Mouse (Mus musculus) embryonic facial prominence, embryonic 11.5 days (tissue): ENCODE measurements around the gene Ift81. TPM values are rescaled to one million over a fixed set of nuclear protein-coding genes. Genes with fewer than 3 reads are reported as not detected.

ENCODE experiments used
- ATAC-seq: fragments of 200-750 bp; cut with Nextera tagmentation; replicated peaks from 2 replicates; pipeline ENCODE4 v1.8.0; 2017; ENCODE audit warnings: low read depth; ENCODE audit not compliant: insufficient number of reproducible peaks, low FRiP score, low TSS enrichment
- DNase-seq: peaks from one replicate; pipeline ENCODE4 v3.0.0-alpha.2; 2015; ENCODE audit warnings: low spot score
- H3K27ac ChIP-seq: fragments of 300-500 bp; sonication (generic); replicated peaks from 2 replicates; pipeline ENCODE4 v1.5.1; 2014; ENCODE audit warnings: mild to moderate bottlenecking, low read depth, low read length, control low read depth
- H3K27me3 ChIP-seq: fragments of 300-500 bp; sonication (generic); 2 replicates; pipeline ENCODE4 v1.6.1; 2014; ENCODE audit warnings: mild to moderate bottlenecking, low read length, moderate library complexity, mixed read lengths; ENCODE audit not compliant: control insufficient read depth, insufficient read depth
- H3K36me3 ChIP-seq: fragments of 300-500 bp; sonication (generic); replicated peaks from 2 replicates; pipeline ENCODE4 v1.6.1; 2014; ENCODE audit warnings: low read depth, mild to moderate bottlenecking, low read length, moderate library complexity, mixed read lengths; ENCODE audit not compliant: control insufficient read depth, insufficient read depth
- H3K4me1 ChIP-seq: fragments of 300-500 bp; sonication (generic); 2 replicates; pipeline ENCODE4 v1.6.1; 2014; ENCODE audit warnings: low read length, mixed read lengths; ENCODE audit not compliant: control insufficient read depth, insufficient read depth
- H3K4me2 ChIP-seq: fragments of 300-500 bp; sonication (generic); 2 replicates; pipeline ENCODE4 v1.6.1; 2014; ENCODE audit warnings: low read depth, mild to moderate bottlenecking, control low read depth, low read length, moderate library complexity
- H3K4me3 ChIP-seq: fragments of 300-500 bp; sonication (generic); 2 replicates; pipeline ENCODE4 v1.5.1; 2014; ENCODE audit warnings: low read depth, low read length, control low read depth
- H3K9ac ChIP-seq: fragments of 300-500 bp; sonication (generic); replicated peaks from 2 replicates; pipeline ENCODE4 v1.6.1; 2014; ENCODE audit warnings: mild to moderate bottlenecking, control low read depth, low read length
- H3K9me3 ChIP-seq: fragments of 300-500 bp; sonication (generic); replicated peaks from 2 replicates; pipeline ENCODE4 v1.6.1; 2016; ENCODE audit warnings: mild to moderate bottlenecking, low read length, inconsistent platforms, mixed read lengths; ENCODE audit not compliant: control insufficient read depth
- WGBS: fragments of 180-500 bp; shearing (Covaris S2); extraction: QIAGEN DNeasy Blood & Tissue Kit; methylation state at CpG from one replicate; pipeline ENCODE4 v1.1.7; 2014; 5-methylcytosine and 5-hydroxymethylcytosine counted together
- polyA plus RNA-seq: library from polyadenylated mRNA; unstranded; fragments of >200 nt; fragmentation: Nextera tagmentation; extraction: Ambion mirVana; gene quantifications from 2 replicates; pipeline ENCODE4 v1.2.1, GENCODE M21; 2014

The Ift81 gene
- polyA plus RNA-seq, 1 experiment from 2014 or later = 39.6 TPM

GRCm38 (mm10) chr5:122519043-122519660 lies 95.2 kb downstream of the Ift81 start:
- Histone ChIP-seq H3K27me3 (no peaks in the 10 kb centered on the region), H3K27ac (no peak overlapping the region), H3K9ac (no peak overlapping the region), H3K4me3 (no peak overlapping the region), H3K36me3 (no peaks in the 10 kb centered on the region), H3K9me3 (no peaks in the 10 kb centered on the region), H3K4me1 (no peaks in the 10 kb centered on the region), H3K4me2 (no peak overlapping the region)
- DNase-seq = no peak
- WGBS = 51% methylated on average over 7 of the region's 7 CpGs
- no peak for ATAC-seq

- Histone ChIP-seq H3K36me3 (no peaks in the 10 kb centered on the region), H3K27ac (no peak overlapping the region), H3K4me2 (no peak overlapping the region), H3K27me3 (no peaks in the 10 kb centered on the region; the same call in 1 of the 2 replicates), H3K4me1 (no peaks in the 10 kb centered on the region), H3K4me3 (no peak overlapping the region), H3K9me3 (no peaks in the 10 kb centered on the region), H3K9ac (no peak overlapping the region)
- ATAC-seq = no peak
- no peak for DNase-seq
- 28% methylated on average over 8 of the region's 8 CpGs for WGBS
These were observed 96.1 kb downstream of the Ift81 start for GRCm38 (mm10) chr5:122518247-122518646.

GRCm38 (mm10) chr5:122516901-122517300 lies 97.4 kb downstream of the Ift81 start:
- no peak for DNase-seq
- Histone ChIP-seq H3K9ac (no peak overlapping the region), H3K27me3 (no peaks in the 10 kb centered on the region; the same call in 1 of the 2 replicates), H3K9me3 (no peaks in the 10 kb centered on the region), H3K4me3 (no peak overlapping the region), H3K4me1 (no peaks in the 10 kb centered on the region), H3K27ac (no peak overlapping the region), H3K4me2 (no peak overlapping the region), H3K36me3 (no peaks in the 10 kb centered on the region)
- no peak for ATAC-seq
- 81% methylated on average over 5 of the region's 5 CpGs for WGBS

- no peak for ATAC-seq
- Histone ChIP-seq H3K27me3 (no peaks in the 10 kb centered on the region; the same call in 1 of the 2 replicates), H3K4me2 (no peak overlapping the region), H3K9ac (no peak overlapping the region), H3K9me3 (no peaks in the 10 kb centered on the region), H3K4me1 (no peaks in the 10 kb centered on the region), H3K27ac (no peak overlapping the region), H3K4me3 (no peak overlapping the region), H3K36me3 (no peaks in the 10 kb centered on the region)
- 75% methylated on average over 11 of the region's 11 CpGs for WGBS
- DNase-seq = no peak
These were observed 98.1 kb downstream of the Ift81 start for GRCm38 (mm10) chr5:122516029-122516730.

GRCm38 (mm10) chr5:122514127-122514521 lies 100.2 kb downstream of the Ift81 start:
- no peaks in the 10 kb centered on the region; the same call in 1 of the 2 replicates for H3K27me3 ChIP-seq
- no peaks in the 10 kb centered on the region for H3K4me1 ChIP-seq
- no peak overlapping the region for H3K27ac ChIP-seq
- WGBS = 26% methylated on average over 8 of the region's 8 CpGs
- no peaks in the 10 kb centered on the region for H3K36me3 ChIP-seq
- H3K9me3 ChIP-seq = no peaks in the 10 kb centered on the region
- no peak overlapping the region for H3K4me3 ChIP-seq
- no peak overlapping the region; the same call in 1 of the 2 replicates for H3K4me2 ChIP-seq
- DNase-seq (no peak), ATAC-seq (no peak)
- H3K9ac ChIP-seq = no peak overlapping the region

- H3K4me3 ChIP-seq = no peak overlapping the region
- H3K9ac ChIP-seq = no peak overlapping the region
- WGBS = 45% methylated on average over 23 of the region's 23 CpGs
- H3K27ac ChIP-seq = no peak overlapping the region
- no peak for ATAC-seq
- no peak for DNase-seq
- no peaks in the 10 kb centered on the region for H3K9me3 ChIP-seq
- H3K4me2 ChIP-seq = no peak overlapping the region
- no peaks in the 10 kb centered on the region; the same call in 1 of the 2 replicates for H3K27me3 ChIP-seq
- H3K36me3 ChIP-seq = no peaks in the 10 kb centered on the region
- H3K4me1 ChIP-seq = no peaks in the 10 kb centered on the region
These were observed 100.7 kb downstream of the Ift81 start for GRCm38 (mm10) chr5:122513421-122514126.

GRCm38 (mm10) chr5:122512011-122512410 lies 102.3 kb downstream of the Ift81 start:
- 62% methylated on average over 6 of the region's 6 CpGs for WGBS

GRCm38 (mm10) chr5:122511405-122511804 lies 102.9 kb downstream of the Ift81 start:
- Histone ChIP-seq H3K4me2 (no peak overlapping the region), H3K27ac (no peak overlapping the region), H3K27me3 (no peaks in the 10 kb centered on the region; the same call in 1 of the 2 replicates), H3K4me1 (no peaks in the 10 kb centered on the region), H3K9me3 (no peaks in the 10 kb centered on the region), H3K36me3 (no peaks in the 10 kb centered on the region), H3K4me3 (no peak overlapping the region), H3K9ac (no peak overlapping the region)
- WGBS = 76% methylated on average over 9 of the region's 9 CpGs
- DNase-seq (no peak), ATAC-seq (no peak)

More at GRCm38 (mm10) chr5:122512011-122512410, 102.3 kb downstream of the Ift81 start:
- Histone ChIP-seq H3K9me3 (no peaks in the 10 kb centered on the region), H3K27me3 (no peaks in the 10 kb centered on the region; the same call in 1 of the 2 replicates), H3K4me2 (no peak overlapping the region), H3K9ac (no peak overlapping the region), H3K36me3 (no peaks in the 10 kb centered on the region), H3K4me1 (no peaks in the 10 kb centered on the region), H3K27ac (no peak overlapping the region), H3K4me3 (no peak overlapping the region)
- no peak for DNase-seq
- ATAC-seq = no peak
